Mouse (Mus musculus): ENCODE results near the gene Greb1.

- TF ChIP-seq CTCF (IDR thresholded peaks at IDR 0.05; ENCODE audit: extremely low read depth, insufficient read depth, insufficient read length, insufficient replicate concordance) (no peak), POLR2A (IDR thresholded peaks at IDR 0.05; ENCODE audit: low read depth, low read length) (no peak)
Measured at GRCm38 (mm10) chr12:16768711-16769110, 32.0 kb downstream of the Greb1 start.

All from spleen, adult 2 months (tissue).